Mouse (Mus musculus) forebrain, embryonic 15.5 days (tissue): ENCODE measurements at regions not wholly inside any gene's neighbourhood (a gene's known extent, or its start where the extent isn't known, plus 50 kb on each side); places are given as distances from the start of the nearest gene placed in this dataset.

Experiments used
- ATAC-seq: fragments of 200-750 bp; cut with Nextera tagmentation; replicated peaks from 2 replicates; pipeline ENCODE4 v1.8.0; 2017; ENCODE audit warnings: mild to moderate bottlenecking, moderate TSS enrichment, moderate library complexity
- H3K27ac ChIP-seq: fragments of 300-500 bp; sonication (generic); replicated peaks from 2 replicates; pipeline ENCODE4 v1.5.1; 2015; ENCODE audit warnings: mild to moderate bottlenecking, inconsistent platforms
- H3K27me3 ChIP-seq: fragments of 300-500 bp; sonication (generic); 2 replicates; pipeline ENCODE4 v1.6.1; 2015; ENCODE audit warnings: inconsistent platforms
- H3K36me3 ChIP-seq: fragments of 300-500 bp; sonication (generic); 2 replicates; pipeline ENCODE4 v1.6.1; 2015; ENCODE audit warnings: mild to moderate bottlenecking, inconsistent platforms
- H3K4me1 ChIP-seq: fragments of 300-500 bp; sonication (generic); 2 replicates; pipeline ENCODE4 v1.6.1; 2015; ENCODE audit warnings: inconsistent platforms
- H3K4me2 ChIP-seq: fragments of 300-500 bp; sonication (generic); replicated peaks from 2 replicates; pipeline ENCODE4 v1.6.1; 2015; ENCODE audit warnings: mild to moderate bottlenecking, inconsistent platforms
- H3K4me3 ChIP-seq: fragments of 300-500 bp; sonication (generic); 2 replicates; pipeline ENCODE4 v1.5.1; 2015; ENCODE audit warnings: mild to moderate bottlenecking, inconsistent platforms
- H3K9ac ChIP-seq: fragments of 300-500 bp; sonication (generic); replicated peaks from 2 replicates; pipeline ENCODE4 v1.6.1; 2015; ENCODE audit warnings: mild to moderate bottlenecking, inconsistent platforms
- H3K9me3 ChIP-seq: fragments of 300-500 bp; sonication (generic); 2 replicates; pipeline ENCODE4 v1.6.1; 2016; ENCODE audit warnings: inconsistent platforms
- WGBS: fragments of 180-500 bp; shearing (Covaris S2); methylation state at CpG from one replicate; pipeline ENCODE4 v1.1.7; 2015; ENCODE audit warnings: mixed read lengths; 5-methylcytosine and 5-hydroxymethylcytosine counted together

- no peak overlapping the region for H3K4me3 ChIP-seq
- no peak overlapping the region for H3K27ac ChIP-seq
- no peaks in the 10 kb centered on the region for H3K36me3 ChIP-seq
- H3K4me2 ChIP-seq: no peak overlapping the region
- no peaks in the 10 kb centered on the region for H3K27me3 ChIP-seq
- H3K9ac ChIP-seq: no peak overlapping the region
- no peaks in the 10 kb centered on the region for H3K4me1 ChIP-seq
- H3K9me3 ChIP-seq: no peaks in the 10 kb centered on the region
- 79% methylated on average over 3 of the region's 3 CpGs for WGBS
- ATAC-seq: no peak
Observed at GRCm38 (mm10) chr16:24296790-24297189, 96.5 kb upstream of the Lpp start.

GRCm38 (mm10) chr16:24295626-24296440 is 97.5 kb upstream of the Lpp start:
- H3K4me2 ChIP-seq: no peak overlapping the region
- no peaks in the 10 kb centered on the region for H3K9me3 ChIP-seq
- no peaks in the 10 kb centered on the region for H3K36me3 ChIP-seq
- H3K9ac ChIP-seq: no peak overlapping the region
- no peaks in the 10 kb centered on the region for H3K4me1 ChIP-seq
- 82% methylated on average over 7 of the region's 7 CpGs for WGBS
- no peak for ATAC-seq
- no peaks in the 10 kb centered on the region for H3K27me3 ChIP-seq
- H3K4me3 ChIP-seq: no peak overlapping the region
- H3K27ac ChIP-seq: no peak overlapping the region

GRCm38 (mm10) chr16:24284215-24284614 is 109.1 kb upstream of the Lpp start:
- no peak for ATAC-seq
- Histone ChIP-seq H3K4me3 (no peak overlapping the region), H3K36me3 (no peaks in the 10 kb centered on the region), H3K27me3 (no peaks in the 10 kb centered on the region), H3K4me2 (no peak overlapping the region), H3K4me1 (peaks cover 8% of the 10 kb centered on the region; the same call in 1 of the 2 replicates), H3K27ac (no peak overlapping the region), H3K9me3 (no peaks in the 10 kb centered on the region), H3K9ac (no peak overlapping the region)
- WGBS: 64% methylated on average over 3 of the region's 3 CpGs

- no peak overlapping the region for H3K4me2 ChIP-seq
- peak; percentile 97 for ATAC-seq
- 0 out of 2 replicates have a peak overlapping the region, but pooled peaks have one; percentile 7 for H3K27ac ChIP-seq
- no peak overlapping the region for H3K9ac ChIP-seq
- H3K4me1 ChIP-seq: peaks cover 8% of the 10 kb centered on the region; the same call in 1 of the 2 replicates
- no peak overlapping the region for H3K4me3 ChIP-seq
- WGBS: 18% methylated on average over 6 of the region's 6 CpGs
- H3K9me3 ChIP-seq: no peaks in the 10 kb centered on the region
- H3K36me3 ChIP-seq: no peaks in the 10 kb centered on the region
- no peaks in the 10 kb centered on the region for H3K27me3 ChIP-seq
Observed at GRCm38 (mm10) chr16:24282194-24282683, 111.1 kb upstream of the Lpp start.

GRCm38 (mm10) chr16:24281561-24281960 is 111.7 kb upstream of the Lpp start:
- no peak overlapping the region for H3K9ac ChIP-seq
- no peak for ATAC-seq
- H3K4me2 ChIP-seq: no peak overlapping the region
- no peaks in the 10 kb centered on the region for H3K27me3 ChIP-seq
- H3K4me3 ChIP-seq: no peak overlapping the region
- H3K27ac ChIP-seq: 0 out of 2 replicates have a peak overlapping the region, but pooled peaks have one; percentile 7
- 68% methylated on average over 5 of the region's 5 CpGs for WGBS
- H3K4me1 ChIP-seq: peaks cover 8% of the 10 kb centered on the region; the same call in 1 of the 2 replicates
- H3K36me3 ChIP-seq: no peaks in the 10 kb centered on the region
- H3K9me3 ChIP-seq: no peaks in the 10 kb centered on the region

GRCm38 (mm10) chr16:24277857-24278256 is 115.5 kb upstream of the Lpp start:
- H3K36me3 ChIP-seq: no peaks in the 10 kb centered on the region
- no peak for ATAC-seq
- no peaks in the 10 kb centered on the region for H3K27me3 ChIP-seq
- 96% methylated on average over 7 of the region's 7 CpGs for WGBS
- H3K4me3 ChIP-seq: no peak overlapping the region
- H3K9me3 ChIP-seq: no peaks in the 10 kb centered on the region
- H3K4me1 ChIP-seq: peaks cover 8% of the 10 kb centered on the region; the same call in 1 of the 2 replicates
- H3K27ac ChIP-seq: no peak overlapping the region
- no peak overlapping the region for H3K9ac ChIP-seq
- no peak overlapping the region for H3K4me2 ChIP-seq

GRCm38 (mm10) chr16:24262701-24263100 is 130.6 kb upstream of the Lpp start:
- ATAC-seq: no peak
- Histone ChIP-seq H3K27ac (no peak overlapping the region), H3K27me3 (no peaks in the 10 kb centered on the region), H3K36me3 (no peaks in the 10 kb centered on the region), H3K9me3 (no peaks in the 10 kb centered on the region), H3K4me1 (no peaks in the 10 kb centered on the region), H3K4me2 (no peak overlapping the region), H3K9ac (no peak overlapping the region), H3K4me3 (no peak overlapping the region)
- 95% methylated on average over 6 of the region's 6 CpGs for WGBS

- Histone ChIP-seq H3K9ac (no peak overlapping the region), H3K4me1 (no peaks in the 10 kb centered on the region), H3K27me3 (no peaks in the 10 kb centered on the region), H3K27ac (no peak overlapping the region), H3K36me3 (no peaks in the 10 kb centered on the region), H3K9me3 (no peaks in the 10 kb centered on the region), H3K4me3 (no peak overlapping the region), H3K4me2 (no peak overlapping the region)
- WGBS: 89% methylated on average over 3 of the region's 3 CpGs
- ATAC-seq: no peak
Observed at GRCm38 (mm10) chr16:24259711-24260230, 133.5 kb upstream of the Lpp start.

GRCm38 (mm10) chr16:24258991-24259390 is 134.3 kb upstream of the Lpp start:
- ATAC-seq: no peak
- H3K36me3 ChIP-seq: no peaks in the 10 kb centered on the region
- no peaks in the 10 kb centered on the region for H3K9me3 ChIP-seq
- 79% methylated on average over 1 of the region's 1 CpGs for WGBS
- no peak overlapping the region for H3K9ac ChIP-seq
- no peak overlapping the region for H3K4me3 ChIP-seq
- H3K27ac ChIP-seq: no peak overlapping the region
- H3K4me2 ChIP-seq: no peak overlapping the region
- no peaks in the 10 kb centered on the region for H3K4me1 ChIP-seq
- no peaks in the 10 kb centered on the region for H3K27me3 ChIP-seq

- 47% methylated on average over 10 of the region's 10 CpGs for WGBS
- no peak for ATAC-seq
- H3K36me3 ChIP-seq: no peaks in the 10 kb centered on the region
Observed at GRCm38 (mm10) chr16:24255037-24255436, 138.3 kb upstream of the Lpp start.

GRCm38 (mm10) chr16:24254590-24254989 is 138.7 kb upstream of the Lpp start:
- Histone ChIP-seq H3K4me1 (no peaks in the 10 kb centered on the region), H3K9ac (no peak overlapping the region), H3K27ac (no peak overlapping the region), H3K4me3 (no peak overlapping the region), H3K27me3 (no peaks in the 10 kb centered on the region), H3K36me3 (no peaks in the 10 kb centered on the region), H3K9me3 (no peaks in the 10 kb centered on the region), H3K4me2 (no peak overlapping the region)
- no peak for ATAC-seq

More at GRCm38 (mm10) chr16:24255037-24255436, 138.3 kb upstream of the Lpp start:
- Histone ChIP-seq H3K4me3 (no peak overlapping the region), H3K4me2 (no peak overlapping the region), H3K27ac (no peak overlapping the region), H3K4me1 (no peaks in the 10 kb centered on the region), H3K9ac (no peak overlapping the region), H3K9me3 (no peaks in the 10 kb centered on the region), H3K27me3 (no peaks in the 10 kb centered on the region)

GRCm38 (mm10) chr16:24254143-24254542 is 139.2 kb upstream of the Lpp start:
- H3K9ac ChIP-seq: no peak overlapping the region
- ATAC-seq: no peak
- H3K9me3 ChIP-seq: no peaks in the 10 kb centered on the region
- H3K36me3 ChIP-seq: no peaks in the 10 kb centered on the region
- H3K4me1 ChIP-seq: no peaks in the 10 kb centered on the region
- H3K27ac ChIP-seq: no peak overlapping the region
- no peaks in the 10 kb centered on the region for H3K27me3 ChIP-seq
- no peak overlapping the region for H3K4me2 ChIP-seq
- no peak overlapping the region for H3K4me3 ChIP-seq
- WGBS: 90% methylated on average over 4 of the region's 4 CpGs
